Mouse (Mus musculus) liver, adult (tissue): ENCODE data around the gene Rufy2.

ENCODE experiments used
- GATA4 ChIP-seq: IDR thresholded peaks from 2 replicates; pipeline ENCODE4 v1.6.1; 2014; ENCODE audit warnings: mild to moderate bottlenecking, low read length; ENCODE audit not compliant: insufficient replicate concordance

Rufy2 gene

GRCm38 (mm10) chr10:63026156-63026794, 46.3 kb downstream of the Rufy2 start:
- TF ChIP-seq GATA4: no peak

- TF ChIP-seq GATA4: no peak
These were observed 46.8 kb downstream of the Rufy2 start for GRCm38 (mm10) chr10:63026795-63027160.

GRCm38 (mm10) chr10:63027376-63028161, 47.5 kb downstream of the Rufy2 start:
- TF ChIP-seq GATA4: no peak

- TF ChIP-seq GATA4: no peak
These were observed 48.4 kb downstream of the Rufy2 start for GRCm38 (mm10) chr10:63028396-63028795.

- no peak for TF ChIP-seq GATA4
These were observed 52.2 kb downstream of the Rufy2 start for GRCm38 (mm10) chr10:63032267-63032666.

- TF ChIP-seq GATA4: no peak
These were observed 52.9 kb downstream of the Rufy2 start for GRCm38 (mm10) chr10:63032956-63033355.

- no peak for TF ChIP-seq GATA4
These were observed 58.7 kb downstream of the Rufy2 start for GRCm38 (mm10) chr10:63038571-63039320.

- no peak for TF ChIP-seq GATA4
These were observed 60.0 kb downstream of the Rufy2 start for GRCm38 (mm10) chr10:63039867-63040628.

GRCm38 (mm10) chr10:63043154-63043553, 63.1 kb downstream of the Rufy2 start:
- TF ChIP-seq GATA4: no peak

- TF ChIP-seq GATA4: no peak
These were observed 67.7 kb downstream of the Rufy2 start for GRCm38 (mm10) chr10:63047751-63048150.

- no peak for TF ChIP-seq GATA4
These were observed 69.1 kb downstream of the Rufy2 start for GRCm38 (mm10) chr10:63049106-63049505.

GRCm38 (mm10) chr10:63051267-63051666, 71.2 kb downstream of the Rufy2 start:
- TF ChIP-seq GATA4: no peak

GRCm38 (mm10) chr10:63052011-63052410, 72.0 kb downstream of the Rufy2 start:
- no peak for TF ChIP-seq GATA4

- no peak for TF ChIP-seq GATA4
These were observed 73.0 kb downstream of the Rufy2 start for GRCm38 (mm10) chr10:63053007-63053406.

GRCm38 (mm10) chr10:63054586-63054985, 74.6 kb downstream of the Rufy2 start:
- TF ChIP-seq GATA4: no peak
